8 mouse cellular contexts compared by ENCODE assay signal in genomic region chr12:69474141-69474915, GRCm38 (mm10).
DNase-seq lines count a peak whose midpoint lies in the region; ATAC-seq and TF ChIP-seq lines count a peak whose summit lies in the region.

No protein-coding gene starts in this region.

- H3K4me2 ChIP-seq in lung, embryonic 16.5 days (ENCODE audit: low read depth, low read length), result no peak overlapping the region
- H3K4me2 ChIP-seq in midbrain, postnatal 0 days (ENCODE audit: low read depth, low read length, poor library complexity, severe bottlenecking), result no peak overlapping the region

- peaks cover 28% of the 10 kb centered on the region for H3K4me1 ChIP-seq in lung, embryonic 16.5 days (replicated peaks; ENCODE audit: control insufficient read depth, insufficient read depth, low read length)
- peaks cover 5% of the 10 kb centered on the region; the same call in 1 of the 2 replicates for H3K4me1 ChIP-seq in lung, adult 2 months (ENCODE audit: control insufficient read depth, insufficient read depth, low read length)
- peaks cover 27% of the 10 kb centered on the region for H3K4me1 ChIP-seq in heart, embryonic 10.5 days
- H3K4me1 ChIP-seq in midbrain, postnatal 0 days (ENCODE audit: insufficient read depth, low read length), result peaks cover 11% of the 10 kb centered on the region; the same call in 1 of the 2 replicates

- no peak for TF ChIP-seq POLR2A in lung, adult 2 months (IDR thresholded peaks at IDR 0.05; ENCODE audit: borderline replicate concordance, extremely low read depth, low read depth, low read length)

- H3K4me3 ChIP-seq in lung, embryonic 16.5 days (ENCODE audit: low read length), result no peak overlapping the region
- no peak overlapping the region for H3K4me3 ChIP-seq in lung, adult 2 months (replicated peaks; ENCODE audit: extremely low read depth, low read depth, low read length)
- H3K4me3 ChIP-seq in heart, embryonic 10.5 days, result no peak overlapping the region
- no peak overlapping the region for H3K4me3 ChIP-seq in midbrain, postnatal 0 days (ENCODE audit: low read depth, low read length)

- peak overlapping the region; percentile 56; the same call in 1 of the 2 replicates for H3K27ac ChIP-seq in lung, embryonic 16.5 days (ENCODE audit: low read length)
- peak overlapping the region; percentile 53; the same call in 1 of the 2 replicates for H3K27ac ChIP-seq in heart, embryonic 10.5 days
- no peak overlapping the region for H3K27ac ChIP-seq in midbrain, postnatal 0 days (ENCODE audit: low read depth, low read length)

- no peak for TF ChIP-seq CTCF in lung, adult 2 months (IDR thresholded peaks at IDR 0.05; ENCODE audit: insufficient read depth, low read length)
- no peak for TF ChIP-seq CTCF in midbrain, postnatal 0 days (IDR thresholded peaks at IDR 0.05)

- 0 out of 2 replicates have a peak, but pooled peaks have one; percentile 9 for ATAC-seq in lung, embryonic 16.5 days (ENCODE audit: low read depth)
- peak; percentile 20; the same call in 1 of the 2 replicates for ATAC-seq in midbrain, postnatal 0 days (ENCODE audit: low FRiP score)
- ATAC-seq in megakaryocyte, adult 5-6 weeks (ENCODE audit: poor library complexity, severe bottlenecking), result no peak

- no peak for DNase-seq in lung, adult 2 months
- peak; percentile 44 for DNase-seq in embryo, embryonic 10.5 days (ENCODE audit: low spot score)
- no peak for DNase-seq in heart, embryonic 10.5 days (ENCODE audit: low spot score)
- DNase-seq in midbrain, postnatal 0 days (ENCODE audit: low spot score), result no peak
- DNase-seq in right cerebral cortex, adult 18-20 months, result no peak
- no peak for DNase-seq in cerebellum, adult 11-12 months

- H3K36me3 ChIP-seq in lung, embryonic 16.5 days (ENCODE audit: control insufficient read depth, insufficient read depth, low read length), result no peaks in the 10 kb centered on the region
- no peaks in the 10 kb centered on the region for H3K36me3 ChIP-seq in heart, embryonic 10.5 days
- H3K36me3 ChIP-seq in midbrain, postnatal 0 days (ENCODE audit: insufficient read depth, low read length), result no peaks in the 10 kb centered on the region

- 45% methylated on average over 14 of the region's 14 CpGs for WGBS in lung, embryonic 16.5 days
- 41% methylated on average over 14 of the region's 14 CpGs for WGBS in lung, adult 2 months
- WGBS in heart, embryonic 10.5 days, result 48% methylated on average over 14 of the region's 14 CpGs
- WGBS in midbrain, postnatal 0 days, result 24% methylated on average over 14 of the region's 14 CpGs

- no peaks in the 10 kb centered on the region for H3K27me3 ChIP-seq in lung, embryonic 16.5 days (ENCODE audit: control insufficient read depth, insufficient read depth, low read depth, low read length)
- H3K27me3 ChIP-seq in heart, embryonic 10.5 days (ENCODE audit: insufficient read depth, poor library complexity, severe bottlenecking), result peaks cover 4% of the 10 kb centered on the region; the same call in 1 of the 2 replicates
- no peaks in the 10 kb centered on the region for H3K27me3 ChIP-seq in midbrain, postnatal 0 days (ENCODE audit: insufficient read depth, low read length)

- peak overlapping the region; percentile 31; the same call in 1 of the 2 replicates for H3K9ac ChIP-seq in lung, embryonic 16.5 days (ENCODE audit: low read length)
- H3K9ac ChIP-seq in midbrain, postnatal 0 days (replicated peaks; ENCODE audit: low read length, poor library complexity, severe bottlenecking), result no peak overlapping the region

- no peaks in the 10 kb centered on the region for H3K9me3 ChIP-seq in lung, embryonic 16.5 days (ENCODE audit: control insufficient read depth, low read length)
- H3K9me3 ChIP-seq in heart, embryonic 10.5 days, result no peaks in the 10 kb centered on the region
- H3K9me3 ChIP-seq in midbrain, postnatal 0 days (ENCODE audit: low read length), result no peaks in the 10 kb centered on the region
